Mouse (Mus musculus): ENCODE results near the gene Syf2. TPM values are rescaled to one million over a fixed set of nuclear protein-coding genes. Genes with fewer than 3 reads are reported as not detected.

Gene Syf2
- polyA plus RNA-seq, 1 experiment from 2014 or later: 52.2 TPM

GRCm38 (mm10) chr4:134924019-134924741, 6.5 kb upstream of the Syf2 start:
- ATAC-seq (ENCODE audit: insufficient number of reproducible peaks, insufficient read depth, low FRiP score, low read depth): peak; percentile 38
- H3K27me3 ChIP-seq (ENCODE audit: control insufficient read depth, insufficient read depth, low read length): no peaks in the 10 kb centered on the region
- under 1% methylated on average over 70 of the region's 75 CpGs for WGBS
- peak overlapping the region; percentile 76 to 90 for H3K4me3 ChIP-seq (ENCODE audit: control insufficient read depth in 1 of 2, insufficient read depth in 1 of 2, low read depth in 1 of 2, low read length in 2 of 2)
- peak overlapping the region; percentile 96 for H3K9ac ChIP-seq (ENCODE audit: low read length)
- no peaks in the 10 kb centered on the region for H3K9me3 ChIP-seq (ENCODE audit: control insufficient read depth, low read length)
- peaks cover 43% of the 10 kb centered on the region for H3K36me3 ChIP-seq (ENCODE audit: control insufficient read depth, insufficient read depth, low read length)
- H3K27ac ChIP-seq (replicated peaks in 1 of 2; ENCODE audit: control insufficient read depth in 1 of 2, insufficient read depth in 1 of 2, low read depth in 2 of 2, low read length in 2 of 2): peak overlapping the region; percentile 90 to 92
- H3K4me1 ChIP-seq (ENCODE audit: control insufficient read depth in 2 of 2, insufficient read depth in 2 of 2, low read length in 2 of 2): peaks cover 5 to 23% of the 10 kb centered on the region in 2 experiments
- H3K4me2 ChIP-seq (ENCODE audit: low read length): peak overlapping the region; percentile 81

GRCm38 (mm10) chr4:134925206-134925605, 5.5 kb upstream of the Syf2 start:
- WGBS: 65% methylated on average over 8 of the region's 8 CpGs
- no peak for ATAC-seq (ENCODE audit: insufficient number of reproducible peaks, insufficient read depth, low FRiP score, low read depth)
- peak overlapping the region; percentile 81 for H3K4me2 ChIP-seq (ENCODE audit: low read length)
- peaks cover 5 to 26% of the 10 kb centered on the region in 2 experiments for H3K4me1 ChIP-seq (ENCODE audit: control insufficient read depth in 2 of 2, insufficient read depth in 2 of 2, low read length in 2 of 2)
- no peak overlapping the region for H3K27ac ChIP-seq (replicated peaks in 1 of 2; ENCODE audit: control insufficient read depth in 1 of 2, insufficient read depth in 1 of 2, low read depth in 2 of 2, low read length in 2 of 2)
- H3K9ac ChIP-seq (ENCODE audit: low read length): peak overlapping the region; percentile 96
- H3K27me3 ChIP-seq (ENCODE audit: control insufficient read depth, insufficient read depth, low read length): no peaks in the 10 kb centered on the region
- H3K36me3 ChIP-seq (ENCODE audit: control insufficient read depth, insufficient read depth, low read length): peaks cover 43% of the 10 kb centered on the region
- peak overlapping the region; percentile 21 to 90 for H3K4me3 ChIP-seq (ENCODE audit: control insufficient read depth in 1 of 2, insufficient read depth in 1 of 2, low read depth in 1 of 2, low read length in 2 of 2)
- H3K9me3 ChIP-seq (ENCODE audit: control insufficient read depth, low read length): no peaks in the 10 kb centered on the region

GRCm38 (mm10) chr4:134927815-134928463, 2.8 kb upstream of the Syf2 start:
- 68% methylated on average over 5 of the region's 5 CpGs for WGBS
- ATAC-seq (ENCODE audit: insufficient number of reproducible peaks, insufficient read depth, low FRiP score, low read depth): no peak
- no peak overlapping the region; the same call in 1 of the 2 replicates for H3K9ac ChIP-seq (ENCODE audit: low read length)
- H3K4me3 ChIP-seq (ENCODE audit: control insufficient read depth in 1 of 2, insufficient read depth in 1 of 2, low read depth in 1 of 2, low read length in 2 of 2): no peak overlapping the region
- H3K9me3 ChIP-seq (ENCODE audit: control insufficient read depth, low read length): no peaks in the 10 kb centered on the region
- no peaks in the 10 kb centered on the region for H3K27me3 ChIP-seq (ENCODE audit: control insufficient read depth, insufficient read depth, low read length)
- H3K36me3 ChIP-seq (ENCODE audit: control insufficient read depth, insufficient read depth, low read length): peaks cover 51% of the 10 kb centered on the region
- peaks cover 2 to 25% of the 10 kb centered on the region in 2 experiments for H3K4me1 ChIP-seq (ENCODE audit: control insufficient read depth in 2 of 2, insufficient read depth in 2 of 2, low read length in 2 of 2)
- no peak overlapping the region for H3K4me2 ChIP-seq (ENCODE audit: low read length)
- H3K27ac ChIP-seq (replicated peaks in 1 of 2; ENCODE audit: control insufficient read depth in 1 of 2, insufficient read depth in 1 of 2, low read depth in 2 of 2, low read length in 2 of 2): no peak overlapping the region

GRCm38 (mm10) chr4:134928464-134928836, 2.2 kb upstream of the Syf2 start:
- ATAC-seq (ENCODE audit: insufficient number of reproducible peaks, insufficient read depth, low FRiP score, low read depth): no peak
- no peak overlapping the region for H3K27ac ChIP-seq (replicated peaks in 1 of 2; ENCODE audit: control insufficient read depth in 1 of 2, insufficient read depth in 1 of 2, low read depth in 2 of 2, low read length in 2 of 2)
- H3K27me3 ChIP-seq (ENCODE audit: control insufficient read depth, insufficient read depth, low read length): no peaks in the 10 kb centered on the region
- no peak overlapping the region for H3K9ac ChIP-seq (ENCODE audit: low read length)
- H3K4me2 ChIP-seq (ENCODE audit: low read length): no peak overlapping the region
- peaks cover 56% of the 10 kb centered on the region for H3K36me3 ChIP-seq (ENCODE audit: control insufficient read depth, insufficient read depth, low read length)
- H3K4me3 ChIP-seq (ENCODE audit: control insufficient read depth in 1 of 2, insufficient read depth in 1 of 2, low read depth in 1 of 2, low read length in 2 of 2): no peak overlapping the region
- H3K9me3 ChIP-seq (ENCODE audit: control insufficient read depth, low read length): no peaks in the 10 kb centered on the region
- WGBS: 81% methylated on average over 1 of the region's 1 CpGs
- H3K4me1 ChIP-seq (ENCODE audit: control insufficient read depth in 2 of 2, insufficient read depth in 2 of 2, low read length in 2 of 2): peaks cover 2 to 25% of the 10 kb centered on the region in 2 experiments

DNA sequence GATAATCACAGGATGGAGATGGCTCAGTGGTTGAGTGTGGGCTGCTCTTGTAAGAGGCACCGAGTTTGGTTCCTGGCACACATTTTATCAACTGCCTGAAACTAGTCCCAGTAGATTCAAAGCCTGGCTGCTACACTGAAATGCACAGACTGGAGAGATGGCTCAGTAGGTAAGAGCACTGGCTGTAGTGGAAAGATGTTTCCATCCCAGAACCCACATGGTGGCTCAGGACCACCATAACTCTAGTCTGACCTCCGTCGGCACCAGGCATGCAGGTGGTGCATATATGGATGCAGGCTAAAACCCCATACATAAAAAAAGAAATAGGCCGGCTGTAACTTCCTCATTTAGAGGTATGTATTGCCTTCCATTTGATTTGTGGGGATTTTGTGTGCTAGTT, 1.2 kb upstream of the Syf2 start:
- Histone ChIP-seq H3K36me3 (ENCODE audit: control insufficient read depth, insufficient read depth, low read length) (peaks cover 66% of the 10 kb centered on the region), H3K9me3 (ENCODE audit: control insufficient read depth, low read length) (no peaks in the 10 kb centered on the region), H3K9ac (ENCODE audit: low read length) (no peak overlapping the region), H3K4me2 (ENCODE audit: low read length) (no peak overlapping the region), H3K27ac (replicated peaks in 1 of 2; ENCODE audit: control insufficient read depth in 1 of 2, insufficient read depth in 1 of 2, low read depth in 2 of 2, low read length in 2 of 2) (0 out of 4 replicates have a peak overlapping the region, but pooled peaks of 1 of the 2 experiments have one; percentile 9), H3K27me3 (ENCODE audit: control insufficient read depth, insufficient read depth, low read length) (no peaks in the 10 kb centered on the region), H3K4me1 (ENCODE audit: control insufficient read depth in 2 of 2, insufficient read depth in 2 of 2, low read length in 2 of 2) (peaks cover 2 to 25% of the 10 kb centered on the region in 2 experiments), H3K4me3 (ENCODE audit: control insufficient read depth in 1 of 2, insufficient read depth in 1 of 2, low read depth in 1 of 2, low read length in 2 of 2) (no peak overlapping the region)
- 78% methylated on average over 4 of the region's 4 CpGs for WGBS
- ATAC-seq (ENCODE audit: insufficient number of reproducible peaks, insufficient read depth, low FRiP score, low read depth): no peak

GRCm38 (mm10) chr4:134930190-134930589, 508 bp upstream of the Syf2 start:
- Histone ChIP-seq H3K36me3 (ENCODE audit: control insufficient read depth, insufficient read depth, low read length) (peaks cover 67% of the 10 kb centered on the region), H3K9ac (ENCODE audit: low read length) (peak overlapping the region; percentile 62), H3K4me2 (ENCODE audit: low read length) (peak overlapping the region; percentile 79), H3K4me1 (ENCODE audit: control insufficient read depth in 2 of 2, insufficient read depth in 2 of 2, low read length in 2 of 2) (peaks cover 1 to 23% of the 10 kb centered on the region in 2 experiments), H3K9me3 (ENCODE audit: control insufficient read depth, low read length) (no peaks in the 10 kb centered on the region), H3K27ac (replicated peaks in 1 of 2; ENCODE audit: control insufficient read depth in 1 of 2, insufficient read depth in 1 of 2, low read depth in 2 of 2, low read length in 2 of 2) (peak overlapping the region; percentile 65 to 72), H3K4me3 (ENCODE audit: control insufficient read depth in 1 of 2, insufficient read depth in 1 of 2, low read depth in 1 of 2, low read length in 2 of 2) (peak overlapping the region; percentile 45 to 81; a peak in 3 of 4 replicates), H3K27me3 (ENCODE audit: control insufficient read depth, insufficient read depth, low read length) (no peaks in the 10 kb centered on the region)
- 22% methylated on average over 9 of the region's 9 CpGs for WGBS
- 0 out of 2 replicates have a peak, but pooled peaks have one; percentile 7 for ATAC-seq (ENCODE audit: insufficient number of reproducible peaks, insufficient read depth, low FRiP score, low read depth)

DNA sequence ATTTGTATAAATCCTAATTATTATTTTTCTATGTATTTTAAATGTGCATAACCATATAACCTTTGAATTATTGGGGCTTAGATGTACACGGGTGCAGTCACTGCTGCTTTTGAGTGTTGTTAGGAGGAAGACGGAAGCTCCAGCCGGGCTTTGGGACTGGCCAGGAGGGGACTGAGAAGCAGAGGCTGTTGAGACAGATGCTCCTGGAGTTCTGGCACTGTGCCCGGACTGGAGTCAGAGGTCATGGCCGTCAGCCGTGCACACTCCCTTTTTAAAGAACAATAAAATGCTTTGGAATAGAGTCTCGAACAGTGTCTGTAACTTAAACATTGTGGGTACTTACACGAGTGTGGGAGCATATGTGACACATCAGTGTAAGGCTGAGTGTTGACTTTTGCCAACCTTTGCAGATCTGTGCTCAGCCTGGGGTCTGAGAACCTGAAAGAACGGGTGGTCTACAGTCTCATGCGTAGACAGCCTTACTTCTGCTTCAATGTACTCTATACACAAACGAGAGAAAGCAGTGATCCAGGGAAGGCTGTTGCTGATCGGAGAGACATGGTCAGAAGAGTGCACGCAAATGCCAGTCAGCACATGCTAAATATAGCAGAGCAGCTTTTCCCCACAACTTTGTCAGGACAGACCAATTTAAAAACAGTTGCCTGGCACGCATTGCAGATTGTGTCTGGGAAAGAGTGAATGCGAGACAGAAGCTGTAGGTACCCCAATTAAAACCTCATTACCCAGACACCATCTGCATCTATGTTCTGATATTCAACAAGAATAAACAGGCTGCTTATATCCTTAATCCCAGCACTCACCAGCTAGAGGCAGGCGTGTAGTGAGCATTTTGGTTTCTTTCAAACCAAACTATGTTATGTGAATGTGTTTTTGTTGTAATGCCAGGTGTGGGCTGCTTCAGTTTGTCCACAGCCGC, 6.8 kb downstream of the Syf2 start:
- peaks cover under 1% of the 10 kb centered on the region; the same call in 1 of the 2 replicates for H3K27me3 ChIP-seq (ENCODE audit: control insufficient read depth, insufficient read depth, low read length)
- 25% methylated on average over 17 of the region's 17 CpGs for WGBS
- H3K4me1 ChIP-seq (ENCODE audit: control insufficient read depth in 2 of 2, insufficient read depth in 2 of 2, low read length in 2 of 2): peaks cover 10 to 19% of the 10 kb centered on the region in 2 experiments
- H3K4me3 ChIP-seq (ENCODE audit: control insufficient read depth in 1 of 2, insufficient read depth in 1 of 2, low read depth in 1 of 2, low read length in 2 of 2): no peak overlapping the region
- peak overlapping the region; percentile 46 for H3K4me2 ChIP-seq (ENCODE audit: low read length)
- peak overlapping the region; percentile 45; the same call in 1 of the 2 replicates for H3K9ac ChIP-seq (ENCODE audit: low read length)
- peak; percentile 45 for ATAC-seq (ENCODE audit: insufficient number of reproducible peaks, insufficient read depth, low FRiP score, low read depth)
- peaks cover 48% of the 10 kb centered on the region for H3K36me3 ChIP-seq (ENCODE audit: control insufficient read depth, insufficient read depth, low read length)
- H3K27ac ChIP-seq (replicated peaks in 1 of 2; ENCODE audit: control insufficient read depth in 1 of 2, insufficient read depth in 1 of 2, low read depth in 2 of 2, low read length in 2 of 2): peak overlapping the region; percentile 87 to 90
- no peaks in the 10 kb centered on the region for H3K9me3 ChIP-seq (ENCODE audit: control insufficient read depth, low read length)

Measured in heart, embryonic 14.5 days (tissue).